Mouse (Mus musculus): ENCODE data around the gene Srrm1. TPM values are rescaled to one million over a fixed set of nuclear protein-coding genes. Genes with fewer than 3 reads are reported as not detected.

Srrm1 gene
- polyA plus RNA-seq, 1 experiment from 2014 or later: 198 TPM

DNA sequence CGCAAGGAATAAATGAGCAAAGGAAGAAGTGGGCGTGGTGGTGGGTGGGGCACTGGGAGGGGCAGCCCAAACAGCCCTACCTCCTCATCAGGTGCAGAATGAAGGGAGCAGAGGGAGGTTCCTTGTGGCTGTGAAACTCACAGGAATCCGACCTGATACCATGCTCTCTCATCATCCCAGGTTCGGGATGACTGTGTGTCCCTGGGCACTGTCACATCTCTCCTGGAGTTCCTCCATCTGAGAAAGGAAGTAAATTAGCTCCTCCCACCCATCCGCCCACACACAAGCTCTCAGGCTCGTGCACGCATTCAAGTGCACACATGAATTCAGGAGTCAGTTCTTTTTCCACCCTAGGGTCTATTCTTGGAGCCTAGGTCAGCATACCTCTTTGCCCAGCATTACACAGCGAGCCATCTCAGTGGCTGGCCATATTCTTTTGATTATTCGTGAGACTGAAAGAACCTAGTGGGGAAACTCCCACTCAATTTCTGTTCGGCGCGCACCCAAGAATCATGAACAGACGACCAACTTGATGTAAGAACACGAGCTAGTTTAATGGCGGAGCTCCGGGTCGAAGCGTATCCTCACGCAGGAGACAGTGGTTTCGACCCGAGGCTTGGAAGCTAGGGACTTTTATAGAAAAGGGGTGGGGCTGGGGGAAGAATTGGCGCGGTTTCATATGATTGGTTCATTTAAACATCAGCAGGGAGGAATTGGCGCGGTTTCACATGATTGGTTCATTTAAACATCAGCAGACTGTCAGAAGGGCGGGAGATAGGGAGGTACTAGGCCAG is 52.7 kb downstream of the Srrm1 start:
- 89% methylated on average over 26 of the region's 26 CpGs for WGBS
- H3K9me3 ChIP-seq (ENCODE audit: control insufficient read depth, low read length): no peaks in the 10 kb centered on the region
- H3K36me3 ChIP-seq (ENCODE audit: control insufficient read depth, insufficient read depth): no peaks in the 10 kb centered on the region
- no peak for ATAC-seq
- no peak overlapping the region for H3K27ac ChIP-seq (ENCODE audit: low read length)
- H3K27me3 ChIP-seq (replicated peaks; ENCODE audit: control insufficient read depth, insufficient read depth, low read length): no peaks in the 10 kb centered on the region
- H3K9ac ChIP-seq (replicated peaks; ENCODE audit: low read depth, low read length): no peak overlapping the region
- H3K4me3 ChIP-seq (replicated peaks; ENCODE audit: low read length): no peak overlapping the region
- peaks cover 6% of the 10 kb centered on the region; the same call in 1 of the 2 replicates for H3K4me1 ChIP-seq (replicated peaks; ENCODE audit: control insufficient read depth, insufficient read depth, low read length)
- no peak overlapping the region for H3K4me2 ChIP-seq (ENCODE audit: low read length)

DNA sequence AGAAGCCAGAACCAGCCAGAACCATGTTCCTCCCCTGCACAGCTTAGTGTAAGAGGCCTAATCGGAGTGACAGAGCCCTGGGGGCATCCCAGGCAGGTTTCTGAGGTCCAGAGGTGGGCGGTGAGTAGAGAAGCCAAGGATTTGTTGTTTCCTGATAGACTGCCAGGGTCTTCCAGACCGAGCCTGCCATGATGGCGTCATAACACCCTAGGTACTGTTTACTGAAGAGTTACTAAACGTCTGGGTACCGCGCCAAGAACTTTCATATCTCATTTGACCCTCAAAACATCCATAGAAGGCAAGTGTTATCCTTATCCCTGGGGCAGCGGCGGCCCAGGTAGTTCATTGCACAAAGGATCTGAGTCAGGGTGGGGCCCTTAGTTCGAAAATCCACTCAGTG is 54.4 kb downstream of the Srrm1 start:
- no peak overlapping the region for H3K9ac ChIP-seq (replicated peaks; ENCODE audit: low read depth, low read length)
- H3K4me3 ChIP-seq (replicated peaks; ENCODE audit: low read length): no peak overlapping the region
- no peak overlapping the region for H3K4me2 ChIP-seq (ENCODE audit: low read length)
- WGBS: 82% methylated on average over 10 of the region's 10 CpGs
- no peaks in the 10 kb centered on the region for H3K9me3 ChIP-seq (ENCODE audit: control insufficient read depth, low read length)
- no peak overlapping the region for H3K27ac ChIP-seq (ENCODE audit: low read length)
- peaks cover 6% of the 10 kb centered on the region; the same call in 1 of the 2 replicates for H3K4me1 ChIP-seq (replicated peaks; ENCODE audit: control insufficient read depth, insufficient read depth, low read length)
- no peaks in the 10 kb centered on the region for H3K36me3 ChIP-seq (ENCODE audit: control insufficient read depth, insufficient read depth)
- no peak; the same call in 1 of the 2 replicates for ATAC-seq
- no peaks in the 10 kb centered on the region for H3K27me3 ChIP-seq (replicated peaks; ENCODE audit: control insufficient read depth, insufficient read depth, low read length)

DNA sequence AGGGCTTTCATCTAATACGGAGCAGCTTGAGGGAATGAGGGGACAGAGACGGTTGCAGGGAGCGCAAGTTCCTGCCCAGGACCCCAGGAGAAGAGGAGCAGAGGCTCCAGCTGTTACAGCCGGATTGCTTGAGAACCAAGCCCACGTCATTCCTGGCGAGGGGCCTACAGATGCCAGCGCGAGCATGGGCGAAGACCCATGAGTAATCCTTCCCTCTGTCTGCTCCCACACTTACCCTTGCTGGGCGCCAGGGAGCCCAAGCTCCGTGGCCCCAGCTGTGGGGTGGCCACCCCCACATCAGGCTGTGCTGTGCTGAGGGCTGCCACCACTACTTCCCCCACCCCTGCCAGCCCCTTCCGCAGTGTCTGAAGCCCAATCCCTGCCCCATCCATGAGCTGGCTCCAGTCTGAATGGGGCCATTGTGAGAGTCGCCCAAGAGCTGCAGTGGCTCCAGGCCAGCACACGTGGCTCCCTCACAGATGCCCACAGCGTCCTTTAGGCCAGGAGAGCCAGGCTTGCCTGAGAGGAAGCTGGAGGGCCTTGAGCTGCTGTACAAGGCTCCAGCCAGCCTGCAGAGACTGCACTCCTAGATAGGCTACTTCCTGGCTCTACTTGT is 55.1 kb downstream of the Srrm1 start:
- no peaks in the 10 kb centered on the region for H3K36me3 ChIP-seq (ENCODE audit: control insufficient read depth, insufficient read depth)
- WGBS: 31% methylated on average over 15 of the region's 15 CpGs
- no peak overlapping the region for H3K27ac ChIP-seq (ENCODE audit: low read length)
- peak; percentile 95 for ATAC-seq
- no peak overlapping the region for H3K9ac ChIP-seq (replicated peaks; ENCODE audit: low read depth, low read length)
- H3K4me2 ChIP-seq (ENCODE audit: low read length): peak overlapping the region; percentile 35
- no peaks in the 10 kb centered on the region for H3K9me3 ChIP-seq (ENCODE audit: control insufficient read depth, low read length)
- peaks cover 6% of the 10 kb centered on the region; the same call in 1 of the 2 replicates for H3K4me1 ChIP-seq (replicated peaks; ENCODE audit: control insufficient read depth, insufficient read depth, low read length)
- no peak overlapping the region for H3K4me3 ChIP-seq (replicated peaks; ENCODE audit: low read length)
- no peaks in the 10 kb centered on the region for H3K27me3 ChIP-seq (replicated peaks; ENCODE audit: control insufficient read depth, insufficient read depth, low read length)

DNA sequence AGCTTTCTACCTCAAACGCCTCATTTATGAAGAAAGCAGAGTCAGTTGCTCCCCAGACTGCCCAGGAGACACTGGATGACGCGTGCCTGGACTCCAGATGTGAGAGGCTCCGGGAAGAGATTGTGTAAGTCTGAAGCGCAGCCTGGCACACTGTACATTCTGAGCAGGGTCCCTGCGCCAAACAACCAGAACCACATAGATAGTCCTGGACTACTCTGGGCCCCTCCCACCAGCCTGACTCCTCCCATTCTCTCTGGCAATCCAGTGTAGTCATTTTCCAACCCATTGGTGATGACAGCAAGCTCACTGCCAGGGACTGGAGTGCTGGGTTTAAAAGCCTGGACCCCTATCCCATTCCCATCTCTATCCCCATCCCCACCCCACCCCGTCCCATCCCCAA is 56.0 kb downstream of the Srrm1 start:
- no peaks in the 10 kb centered on the region for H3K27me3 ChIP-seq (replicated peaks; ENCODE audit: control insufficient read depth, insufficient read depth, low read length)
- H3K4me2 ChIP-seq (ENCODE audit: low read length): no peak overlapping the region
- H3K27ac ChIP-seq (ENCODE audit: low read length): no peak overlapping the region
- peaks cover 6% of the 10 kb centered on the region; the same call in 1 of the 2 replicates for H3K4me1 ChIP-seq (replicated peaks; ENCODE audit: control insufficient read depth, insufficient read depth, low read length)
- no peak overlapping the region for H3K4me3 ChIP-seq (replicated peaks; ENCODE audit: low read length)
- ATAC-seq: no peak
- WGBS: 88% methylated on average over 7 of the region's 7 CpGs
- H3K9ac ChIP-seq (replicated peaks; ENCODE audit: low read depth, low read length): no peak overlapping the region
- H3K36me3 ChIP-seq (ENCODE audit: control insufficient read depth, insufficient read depth): no peaks in the 10 kb centered on the region
- no peaks in the 10 kb centered on the region for H3K9me3 ChIP-seq (ENCODE audit: control insufficient read depth, low read length)

DNA sequence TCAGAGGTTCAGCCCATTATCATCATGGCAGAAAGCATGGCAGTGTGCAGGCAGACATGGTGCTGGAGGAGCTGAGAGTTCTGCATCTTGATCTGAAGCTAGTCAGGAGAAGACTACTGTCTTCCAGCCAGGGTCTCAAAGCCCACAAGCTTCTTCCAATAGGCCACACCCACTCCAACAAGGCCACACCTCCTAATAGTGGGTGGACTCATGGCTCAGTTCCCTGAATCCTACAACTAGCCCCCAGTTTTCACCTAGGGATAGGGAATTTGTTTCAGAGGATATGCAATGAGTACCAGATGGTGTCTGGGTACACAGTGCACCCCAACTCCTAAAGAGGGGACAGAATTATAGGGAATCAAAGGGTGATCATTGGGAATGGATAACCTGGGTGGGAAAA is 56.6 kb downstream of the Srrm1 start:
- H3K4me1 ChIP-seq (replicated peaks; ENCODE audit: control insufficient read depth, insufficient read depth, low read length): peaks cover 6% of the 10 kb centered on the region; the same call in 1 of the 2 replicates
- no peak overlapping the region for H3K9ac ChIP-seq (replicated peaks; ENCODE audit: low read depth, low read length)
- no peaks in the 10 kb centered on the region for H3K9me3 ChIP-seq (ENCODE audit: control insufficient read depth, low read length)
- H3K4me3 ChIP-seq (replicated peaks; ENCODE audit: low read length): no peak overlapping the region
- H3K4me2 ChIP-seq (ENCODE audit: low read length): no peak overlapping the region
- H3K27ac ChIP-seq (ENCODE audit: low read length): no peak overlapping the region
- ATAC-seq: no peak
- H3K27me3 ChIP-seq (replicated peaks; ENCODE audit: control insufficient read depth, insufficient read depth, low read length): no peaks in the 10 kb centered on the region
- no peaks in the 10 kb centered on the region for H3K36me3 ChIP-seq (ENCODE audit: control insufficient read depth, insufficient read depth)

DNA sequence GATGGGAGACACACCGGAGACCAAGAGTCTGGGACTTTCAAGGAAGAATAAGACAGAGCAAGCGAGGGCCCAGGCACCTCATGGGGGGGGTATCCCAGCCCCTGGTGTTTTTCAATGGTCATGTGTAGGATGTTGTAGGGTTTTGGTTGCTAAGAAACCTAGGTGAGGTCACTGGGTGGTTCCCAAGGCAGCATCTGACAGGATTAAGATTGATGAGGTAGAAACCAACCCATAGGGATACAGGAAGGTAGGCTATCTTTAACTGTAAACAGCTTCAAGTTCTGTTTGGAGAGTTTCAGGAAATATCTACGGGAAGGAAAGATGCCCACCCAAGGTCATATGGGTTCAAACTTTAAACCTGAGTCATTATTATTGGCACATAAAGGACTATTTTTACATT is 59.3 kb downstream of the Srrm1 start:
- 95% methylated on average over 3 of the region's 3 CpGs for WGBS

DNA sequence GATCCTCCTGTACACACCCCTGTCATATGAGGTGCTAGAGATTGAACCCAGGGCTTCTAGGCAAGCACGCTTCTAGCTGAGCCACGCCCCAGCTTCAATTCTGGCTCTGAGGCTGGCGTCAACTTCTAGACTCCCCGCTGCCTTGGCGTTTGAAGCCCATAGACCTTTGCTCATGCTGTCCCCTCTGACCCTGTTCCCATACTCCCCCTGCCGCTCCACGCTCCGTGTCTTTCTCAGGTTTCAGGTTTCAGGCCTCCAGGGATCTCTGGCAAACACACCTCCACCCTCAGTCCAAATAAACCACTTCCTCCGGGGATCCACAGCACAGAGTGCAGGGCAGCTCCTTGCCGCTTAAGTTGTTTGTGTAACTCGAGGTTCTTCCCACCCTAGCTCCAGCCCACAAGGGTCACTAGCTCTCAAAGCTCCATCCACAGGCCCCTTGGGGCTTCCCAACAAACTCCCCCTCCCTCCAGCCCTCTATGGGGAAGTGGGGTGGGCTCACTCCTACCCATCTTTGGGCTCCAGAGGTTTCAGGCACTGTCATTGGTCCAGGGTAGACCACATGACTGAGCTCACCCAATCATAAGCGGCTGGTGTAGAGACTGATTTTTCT is 60.5 kb downstream of the Srrm1 start:
- Histone ChIP-seq H3K36me3 (ENCODE audit: control insufficient read depth, insufficient read depth) (no peaks in the 10 kb centered on the region), H3K4me3 (replicated peaks; ENCODE audit: low read length) (no peak overlapping the region), H3K4me2 (ENCODE audit: low read length) (no peak overlapping the region), H3K9me3 (ENCODE audit: control insufficient read depth, low read length) (no peaks in the 10 kb centered on the region), H3K27me3 (replicated peaks; ENCODE audit: control insufficient read depth, insufficient read depth, low read length) (no peaks in the 10 kb centered on the region), H3K27ac (ENCODE audit: low read length) (no peak overlapping the region), H3K9ac (replicated peaks; ENCODE audit: low read depth, low read length) (no peak overlapping the region), H3K4me1 (replicated peaks; ENCODE audit: control insufficient read depth, insufficient read depth, low read length) (no peaks in the 10 kb centered on the region)
- ATAC-seq: no peak
- WGBS: 16% methylated on average over 12 of the region's 12 CpGs

More for the DNA sequence above, 59.3 kb downstream of the Srrm1 start:
- no peak overlapping the region for H3K4me3 ChIP-seq (replicated peaks; ENCODE audit: low read length)
- no peak overlapping the region for H3K27ac ChIP-seq (ENCODE audit: low read length)
- H3K4me1 ChIP-seq (replicated peaks; ENCODE audit: control insufficient read depth, insufficient read depth, low read length): peaks cover 6% of the 10 kb centered on the region; the same call in 1 of the 2 replicates
- no peaks in the 10 kb centered on the region for H3K36me3 ChIP-seq (ENCODE audit: control insufficient read depth, insufficient read depth)
- H3K9me3 ChIP-seq (ENCODE audit: control insufficient read depth, low read length): no peaks in the 10 kb centered on the region
- H3K9ac ChIP-seq (replicated peaks; ENCODE audit: low read depth, low read length): no peak overlapping the region
- H3K27me3 ChIP-seq (replicated peaks; ENCODE audit: control insufficient read depth, insufficient read depth, low read length): no peaks in the 10 kb centered on the region
- no peak for ATAC-seq
- H3K4me2 ChIP-seq (ENCODE audit: low read length): no peak overlapping the region

DNA sequence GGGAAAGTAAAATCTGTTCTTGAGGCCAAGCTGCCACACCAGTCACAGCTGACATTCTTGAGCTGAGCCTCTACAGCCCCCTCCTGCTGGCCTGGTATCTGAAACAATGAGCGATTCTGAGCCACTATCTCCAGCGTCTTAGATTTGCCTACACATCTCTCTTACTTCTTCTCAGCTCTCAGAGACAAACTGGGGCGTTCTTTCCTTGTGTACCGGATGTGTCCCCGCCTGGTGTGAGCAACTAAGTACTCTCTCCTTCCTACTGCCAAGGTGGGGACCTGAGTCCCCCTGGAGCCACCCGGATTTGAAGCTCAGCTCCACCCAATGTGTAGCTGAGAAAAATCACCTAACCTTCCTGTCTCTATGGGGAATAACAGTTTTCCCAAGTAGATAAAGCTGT is 61.3 kb downstream of the Srrm1 start:
- no peaks in the 10 kb centered on the region for H3K36me3 ChIP-seq (ENCODE audit: control insufficient read depth, insufficient read depth)
- no peak overlapping the region for H3K4me2 ChIP-seq (ENCODE audit: low read length)
- WGBS: 59% methylated on average over 6 of the region's 6 CpGs
- no peaks in the 10 kb centered on the region; the same call in 1 of the 2 replicates for H3K4me1 ChIP-seq (replicated peaks; ENCODE audit: control insufficient read depth, insufficient read depth, low read length)
- no peaks in the 10 kb centered on the region for H3K9me3 ChIP-seq (ENCODE audit: control insufficient read depth, low read length)
- H3K27ac ChIP-seq (ENCODE audit: low read length): no peak overlapping the region
- no peak for ATAC-seq
- no peaks in the 10 kb centered on the region for H3K27me3 ChIP-seq (replicated peaks; ENCODE audit: control insufficient read depth, insufficient read depth, low read length)
- H3K9ac ChIP-seq (replicated peaks; ENCODE audit: low read depth, low read length): no peak overlapping the region
- H3K4me3 ChIP-seq (replicated peaks; ENCODE audit: low read length): no peak overlapping the region

DNA sequence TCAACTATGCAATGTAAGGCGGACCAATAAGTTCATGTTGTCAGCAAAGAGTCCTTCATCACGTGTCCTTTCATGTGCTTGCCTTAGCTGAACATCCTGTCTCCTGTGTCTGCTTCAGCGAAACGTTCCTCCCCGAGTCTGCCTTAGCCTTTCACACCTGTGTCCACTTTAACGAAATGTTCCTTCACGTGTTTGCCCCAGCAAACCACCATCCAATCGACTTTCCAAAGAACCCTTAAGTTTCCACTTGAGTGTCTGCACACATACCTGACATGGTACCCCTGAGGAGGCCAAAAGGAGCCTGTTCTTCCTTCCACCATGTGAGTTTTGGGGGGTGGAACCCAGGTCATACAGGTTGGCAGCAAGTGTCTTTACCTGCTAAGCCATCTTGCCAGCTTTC is 61.9 kb downstream of the Srrm1 start:
- Histone ChIP-seq H3K36me3 (ENCODE audit: control insufficient read depth, insufficient read depth) (no peaks in the 10 kb centered on the region), H3K4me3 (replicated peaks; ENCODE audit: low read length) (no peak overlapping the region), H3K4me2 (ENCODE audit: low read length) (no peak overlapping the region), H3K27ac (ENCODE audit: low read length) (no peak overlapping the region), H3K27me3 (replicated peaks; ENCODE audit: control insufficient read depth, insufficient read depth, low read length) (no peaks in the 10 kb centered on the region), H3K4me1 (replicated peaks; ENCODE audit: control insufficient read depth, insufficient read depth, low read length) (no peaks in the 10 kb centered on the region; the same call in 1 of the 2 replicates), H3K9ac (replicated peaks; ENCODE audit: low read depth, low read length) (no peak overlapping the region), H3K9me3 (ENCODE audit: control insufficient read depth, low read length) (no peaks in the 10 kb centered on the region)
- 92% methylated on average over 8 of the region's 8 CpGs for WGBS
- no peak for ATAC-seq

Data from forebrain, embryonic 16.5 days (tissue).